16 mouse cellular contexts compared by ENCODE assay signal in the genomic region with DNA sequence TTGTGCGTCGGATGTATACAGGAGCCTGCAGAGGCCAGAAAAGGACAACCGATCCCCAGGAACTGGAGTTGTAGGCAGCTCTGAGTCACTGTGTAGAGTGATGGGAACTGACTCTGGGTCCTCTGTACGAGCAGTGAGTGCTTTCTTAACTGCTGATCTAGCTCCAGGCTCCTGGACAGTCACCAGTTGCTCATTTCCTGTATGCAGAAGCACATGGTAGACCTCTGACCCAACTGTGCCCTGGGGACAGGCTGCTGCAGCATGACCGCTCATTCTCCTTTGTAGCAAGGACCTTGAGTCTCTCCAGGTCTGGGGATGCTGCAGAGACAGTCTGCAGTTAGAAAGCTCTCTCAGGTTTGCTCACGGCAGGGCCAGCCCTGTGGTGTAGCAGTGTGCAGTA. TPM values are rescaled to one million over a fixed set of nuclear protein-coding genes. Genes with fewer than 3 reads are reported as not detected.
A peak's percentile ranks its signal among the peaks of the same experiment; 100 is the strongest.
DNase-seq lines count a peak whose midpoint lies in the region; ATAC-seq and TF ChIP-seq lines count a peak whose summit lies in the region.
"Had no signal": no experiment of that assay in that cellular context is flagged by ENCODE, and none has a peak within 500 bp of the region (broad histone marks: within the 10 kb centered on the region; RNA-seq: fewer than 3 reads in every experiment).

No protein-coding gene starts in this region.

- TF ChIP-seq POLR2A in liver, adult 2 months (IDR thresholded peaks at IDR 0.05; ENCODE audit: extremely low read depth, insufficient read depth, low read length), result no peak

- H3K9ac ChIP-seq in liver, adult 2 months (ENCODE audit: low read depth, low read length), result peak overlapping the region; percentile 2; the same call in 1 of the 2 replicates
- no peak overlapping the region for H3K9ac ChIP-seq in liver, embryonic 11.5 days (ENCODE audit: low read depth, low read length)
- H3K9ac ChIP-seq: hindbrain, embryonic 15.5 days; lung, embryonic 14.5 days had no signal

- TF ChIP-seq CTCF in liver, adult 2 months (IDR thresholded peaks at IDR 0.05; ENCODE audit: low read depth, low read length), result no peak

- no peak overlapping the region for H3K4me2 ChIP-seq in liver, embryonic 11.5 days
- H3K4me2 ChIP-seq: hindbrain, embryonic 15.5 days; lung, embryonic 14.5 days had no signal

- no peaks in the 10 kb centered on the region for H3K27me3 ChIP-seq in liver, adult 2 months (ENCODE audit: control insufficient read depth, insufficient read depth, low read length)
- no peaks in the 10 kb centered on the region for H3K27me3 ChIP-seq in liver, embryonic 11.5 days (replicated peaks; ENCODE audit: control insufficient read depth, insufficient read depth, low read length)
- H3K27me3 ChIP-seq: hindbrain, embryonic 15.5 days had no signal

- DNase-seq in adrenal gland, postnatal 10 days, result peak; percentile 62
- DNase-seq in adrenal gland, postnatal 4 days (ENCODE audit: low spot score in 2 of 2), result no peak
- peak; percentile 91 for DNase-seq in liver, adult 2 months (ENCODE audit: extremely low read depth, low read depth, low spot score)
- no peak for DNase-seq in liver, embryonic 11.5 days (ENCODE audit: low spot score)
- peak; percentile 51 to 54 for DNase-seq in kidney, postnatal 36 days
- peak; percentile 21 for DNase-seq in yolk sac, embryonic 10.5 days (ENCODE audit: low spot score)
- no peak for DNase-seq in thymus, postnatal 14 days
- no peak for DNase-seq in retina, postnatal 1 day
- DNase-seq: cerebellum, adult 9-10 months; left cerebral cortex, postnatal 4 days; lung, embryonic 14.5 days; right cerebral cortex, postnatal 14 days; thymus, adult 18-20 months had no signal

- no peak overlapping the region for H3K4me3 ChIP-seq in liver, adult 2 months (ENCODE audit: insufficient read depth, low read depth, low read length)
- H3K4me3 ChIP-seq in liver, embryonic 11.5 days (ENCODE audit: low read depth, low read length), result no peak overlapping the region
- H3K4me3 ChIP-seq: hindbrain, embryonic 15.5 days had no signal

- ATAC-seq in liver, embryonic 11.5 days (replicated peaks; ENCODE audit: low FRiP score), result no peak

- peak overlapping the region; percentile 61 for H3K27ac ChIP-seq in liver, adult 2 months (replicated peaks; ENCODE audit: insufficient read depth, low read depth, low read length)
- no peak overlapping the region for H3K27ac ChIP-seq in liver, embryonic 11.5 days (ENCODE audit: low read depth, low read length)
- H3K27ac ChIP-seq: hindbrain, embryonic 15.5 days; kidney, postnatal 0 days had no signal

- WGBS in liver, adult 2 months, result 42% methylated on average over 6 of the region's 6 CpGs
- WGBS in liver, embryonic 11.5 days, result 80% methylated on average over 6 of the region's 6 CpGs

- H3K79me2 ChIP-seq in liver, adult 2 months (ENCODE audit: control insufficient read depth, insufficient read depth, low read length), result peaks cover 55% of the 10 kb centered on the region

- H3K4me1 ChIP-seq in liver, adult 2 months (ENCODE audit: control insufficient read depth, insufficient read depth, low read length), result peaks cover 58% of the 10 kb centered on the region
- H3K4me1 ChIP-seq in liver, embryonic 11.5 days (replicated peaks; ENCODE audit: control insufficient read depth, insufficient read depth, low read length), result peaks cover 16% of the 10 kb centered on the region

- no peaks in the 10 kb centered on the region for H3K9me3 ChIP-seq in liver, embryonic 11.5 days (ENCODE audit: control insufficient read depth, low read length)
- H3K9me3 ChIP-seq: hindbrain, embryonic 15.5 days had no signal

- H3K36me3 ChIP-seq in liver, adult 2 months (ENCODE audit: control insufficient read depth, insufficient read depth, low read length), result peaks cover 17% of the 10 kb centered on the region; the same call in 1 of the 2 replicates
- H3K36me3 ChIP-seq in liver, embryonic 11.5 days (ENCODE audit: control insufficient read depth, insufficient read depth, low read length), result peaks cover 2% of the 10 kb centered on the region; the same call in 1 of the 2 replicates
- H3K36me3 ChIP-seq: G1E; hindbrain, embryonic 15.5 days had no signal

RNA-seq across cellular contexts. Expression of gene Man2a1, which starts 15.7 kb away (rescaled TPM):
- 100 to 1,000 TPM in 1 of 2 experiments, 10 to 100 TPM in 1; 87.4 to 125 TPM for total RNA-seq in adrenal gland, postnatal 10 days (2021)
- 100 to 1,000 TPM; 118 to 124 TPM for total RNA-seq in adrenal gland, postnatal 4 days (2021)
- 93.6 and 109 TPM in 2 replicates for total RNA-seq in liver, adult 2 months (2014; rRNA removed)
- 25.4 and 34.5 TPM in 2 replicates for polyA plus RNA-seq in liver, adult 2 months (2012; rRNA removed)
- 5.7 and 6.8 TPM in 2 replicates for polyA plus RNA-seq in liver, embryonic 11.5 days (2014; fragmentation: Nextera tagmentation; extraction: Ambion mirVana)
- total RNA-seq: G1E had no signal
- polyA plus RNA-seq: G1E had no signal

Comparison
In these comparisons a context has a peak if more than half of its experiments do, and no peak if none do; other contexts are left out.
1. DNase-seq: peak in adrenal gland, postnatal 10 days (single experiment), liver, adult 2 months (single experiment), kidney, postnatal 36 days (2 of 2) and yolk sac, embryonic 10.5 days (single experiment); none in adrenal gland, postnatal 4 days (0 of 2), liver, embryonic 11.5 days (single experiment), thymus, postnatal 14 days (single experiment) and retina, postnatal 1 day (single experiment).